Mouse (Mus musculus) megakaryocyte-erythroid progenitor cell, adult 5-6 weeks (primary cell): ENCODE results near the gene Ppox. TPM values are rescaled to one million over a fixed set of nuclear protein-coding genes. Genes with fewer than 3 reads are reported as not detected.
A peak's percentile ranks its signal among the peaks of the same experiment; 100 is the strongest.

ENCODE experiments used
- ATAC-seq: replicated peaks from 2 replicates; pipeline ENCODE4 v1.8.0; 2016; ENCODE audit warnings: mild to moderate bottlenecking, inconsistent platforms; ENCODE audit not compliant: severe bottlenecking, poor library complexity, low FRiP score, low TSS enrichment
- total RNA-seq, 2 experiments: library from RNA; stranded (forward) in 1 of 2; stranded (reverse) in 1 of 2; fragments of 200-1000, 215-1000 nt in 1 of 2; fragments of >200 nt in 1 of 2; fragmentation: Nextera tagmentation in 1 of 2; gene quantifications; 2 replicates each; pipeline ENCODE4 v1.2.3; 2014 to 2017

Gene Ppox
- total RNA-seq, 2 experiments from 2014 or later, result 29.5 to 123 TPM

- peak; percentile 93 for ATAC-seq
Observed at GRCm38 (mm10) chr1:171287136-171288081, 6.4 kb upstream of the Ppox start, which contains the start of gene Usp21. Gene Usp21 (minus strand): TSS chr1:171287991.

GRCm38 (mm10) chr1:171286517-171286916 lies 5.5 kb upstream of the Ppox start:
- no peak for ATAC-seq

GRCm38 (mm10) chr1:171285096-171285892 lies 4.3 kb upstream of the Ppox start:
- ATAC-seq, result no peak

GRCm38 (mm10) chr1:171284491-171284890 lies 3.5 kb upstream of the Ppox start:
- ATAC-seq, result no peak

- ATAC-seq, result no peak
Observed at GRCm38 (mm10) chr1:171283188-171284160, 2.5 kb upstream of the Ppox start.

- no peak for ATAC-seq
Observed at GRCm38 (mm10) chr1:171282086-171282805, 1.3 kb upstream of the Ppox start.

- peak; percentile 52 for ATAC-seq
Observed at GRCm38 (mm10) chr1:171281528-171281923, 540 bp upstream of the Ppox start.

- ATAC-seq, result peak; percentile 25; the same call in 1 of the 2 replicates
Observed at GRCm38 (mm10) chr1:171280250-171280915, 603 bp downstream of the Ppox start.

GRCm38 (mm10) chr1:171279721-171280120 lies 1.3 kb downstream of the Ppox start:
- no peak for ATAC-seq

- ATAC-seq, result no peak
Observed at GRCm38 (mm10) chr1:171279012-171279705, 1.8 kb downstream of the Ppox start.

GRCm38 (mm10) chr1:171278436-171278835 lies 2.5 kb downstream of the Ppox start:
- ATAC-seq, result no peak

- no peak for ATAC-seq
Observed at GRCm38 (mm10) chr1:171277736-171278135, 3.2 kb downstream of the Ppox start.

- no peak for ATAC-seq
Observed at GRCm38 (mm10) chr1:171276110-171276748, 4.8 kb downstream of the Ppox start.

- ATAC-seq, result no peak
Observed at GRCm38 (mm10) chr1:171275144-171275734, 5.7 kb downstream of the Ppox start.

- no peak for ATAC-seq
Observed at GRCm38 (mm10) chr1:171274171-171274570, 6.8 kb downstream of the Ppox start.

GRCm38 (mm10) chr1:171272086-171272485 lies 8.9 kb downstream of the Ppox start:
- ATAC-seq, result no peak

- ATAC-seq, result no peak
Observed at GRCm38 (mm10) chr1:171271622-171272021, 9.4 kb downstream of the Ppox start.
